Mouse (Mus musculus) cerebellum, postnatal 25 days (tissue): ENCODE results near the gene Lrrc3c.
"Not testable (repeated sequence)": the region's sequence is repeated elsewhere in the genome, so short reads cannot be mapped to it uniquely, and the experiment has no call there.

Experiments
- DNase-seq, 2 experiments: peaks; one replicate each; pipeline ENCODE4 v3.0.0; 2021; ENCODE audit warnings: mixed read lengths in 2 of 2

Gene Lrrc3c

DNA sequence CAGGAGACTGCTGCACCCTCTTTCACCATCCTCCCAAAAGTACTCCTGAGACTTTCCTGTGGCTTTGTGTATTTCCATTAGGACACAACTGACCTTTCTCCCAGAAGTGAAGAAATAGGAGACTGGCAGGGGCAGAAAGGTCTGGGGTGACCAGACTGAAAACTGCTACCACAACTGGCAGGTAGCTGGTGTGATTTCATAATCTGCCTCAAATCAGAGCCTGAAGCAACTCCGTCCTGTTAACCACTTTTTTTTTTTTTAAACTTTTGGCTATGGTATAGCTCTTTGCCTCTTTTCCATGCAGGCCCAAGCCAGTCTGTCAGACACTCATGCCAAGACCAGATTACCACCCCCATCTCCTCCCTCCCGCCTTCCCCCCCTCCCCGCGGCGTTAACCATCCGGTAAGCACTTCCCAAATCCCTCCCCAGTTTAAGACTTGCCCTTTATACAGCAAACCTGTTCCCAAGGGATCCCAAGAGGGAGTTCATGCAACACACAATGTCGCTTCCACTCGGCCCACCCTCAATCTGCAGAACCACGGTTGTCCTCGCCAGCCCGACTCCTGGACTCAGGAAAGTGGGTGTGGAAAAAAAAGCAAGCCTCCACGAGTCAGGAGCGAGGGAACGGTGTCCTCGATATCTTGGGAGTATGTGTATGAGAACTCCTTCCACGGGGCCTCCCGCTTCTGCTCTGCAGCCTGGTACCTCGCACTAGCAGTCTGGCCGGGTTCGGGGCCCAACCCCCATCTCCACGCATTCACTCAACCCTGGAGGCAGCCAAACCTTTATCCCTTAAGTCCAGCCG lies 11.8 kb upstream of the Lrrc3c start:
- peak in 1 of 2 experiments; percentile 57 for DNase-seq

DNA sequence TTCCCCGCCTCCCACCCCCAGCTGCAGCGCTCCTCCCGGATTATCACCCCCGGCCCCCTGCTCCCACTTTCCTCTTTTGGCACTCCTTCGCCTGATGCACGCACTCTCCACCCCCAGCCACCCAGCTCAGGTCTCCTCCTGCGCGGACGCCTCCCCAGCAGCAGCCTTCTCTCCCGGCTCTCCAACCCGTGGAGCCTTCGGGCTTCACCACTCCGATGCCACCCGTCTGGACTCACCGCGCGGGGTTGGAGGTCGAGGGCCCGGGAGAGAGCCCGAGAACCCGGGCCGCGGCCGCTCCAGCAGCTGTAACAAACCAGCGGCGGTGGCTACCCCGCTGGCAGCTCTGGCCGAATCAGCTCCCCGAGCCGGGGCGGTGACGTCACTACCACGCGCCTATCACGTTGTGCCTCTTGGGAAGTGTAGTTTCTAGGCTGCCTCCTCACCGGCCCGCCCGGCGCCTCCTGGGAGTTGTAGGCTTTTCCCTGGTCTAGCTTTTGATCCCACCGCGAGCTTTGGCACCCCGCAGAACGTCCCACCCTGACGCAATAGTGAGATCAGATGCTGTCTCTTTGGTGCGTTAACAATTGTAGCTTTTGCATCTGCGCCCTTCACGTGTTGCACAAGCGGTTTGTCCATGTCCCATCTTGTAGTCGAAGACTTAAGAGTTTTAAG lies 11.1 kb upstream of the Lrrc3c start, which contains the start of gene Ormdl3:
TSS of gene Ormdl3 (minus strand) at position 477 of the 672 bp plus-strand sequence.
- peak; percentile 98 to 99 for DNase-seq

DNA sequence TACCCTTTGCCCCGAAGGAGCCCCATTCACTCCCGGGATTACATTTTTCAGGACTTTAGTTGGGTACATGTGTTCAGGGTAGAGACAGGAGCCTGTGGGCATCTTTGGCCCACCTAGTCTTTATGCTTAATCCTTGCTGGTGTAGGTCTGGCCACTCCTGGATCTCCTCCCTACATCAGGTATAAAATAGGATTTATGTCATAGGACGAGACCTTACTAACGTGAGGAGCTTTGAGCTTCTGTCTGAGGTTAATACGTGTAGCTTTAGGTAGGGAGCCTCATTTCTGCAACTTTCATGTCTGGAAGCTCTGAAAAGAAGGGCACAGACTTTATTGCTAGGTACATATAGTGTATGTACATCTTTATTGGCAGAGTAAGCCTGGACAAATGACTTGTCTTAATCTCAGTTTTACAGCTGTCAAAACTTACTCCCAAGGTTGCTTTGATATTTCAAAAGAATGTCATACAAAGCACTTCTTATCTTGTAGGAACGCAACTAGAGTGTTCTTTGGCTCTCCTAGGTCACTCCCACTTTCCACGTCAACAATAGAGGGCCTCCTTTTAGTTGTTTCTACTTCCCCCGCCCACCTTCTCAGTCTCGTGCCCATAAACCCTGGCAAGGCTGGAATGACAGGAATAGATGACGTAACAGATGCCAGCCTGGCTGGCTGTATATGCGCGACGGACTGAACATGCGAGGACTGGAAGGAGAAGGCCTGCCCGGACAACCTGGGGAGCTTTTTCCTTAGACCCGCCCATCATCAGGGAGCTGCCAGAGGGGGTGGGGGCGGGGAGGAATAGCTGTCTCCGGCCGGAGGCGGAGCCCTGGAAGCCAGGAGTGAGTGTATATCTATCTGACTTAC lies 10.2 kb upstream of the Lrrc3c start:
- DNase-seq: peak; percentile 52 to 65

DNA sequence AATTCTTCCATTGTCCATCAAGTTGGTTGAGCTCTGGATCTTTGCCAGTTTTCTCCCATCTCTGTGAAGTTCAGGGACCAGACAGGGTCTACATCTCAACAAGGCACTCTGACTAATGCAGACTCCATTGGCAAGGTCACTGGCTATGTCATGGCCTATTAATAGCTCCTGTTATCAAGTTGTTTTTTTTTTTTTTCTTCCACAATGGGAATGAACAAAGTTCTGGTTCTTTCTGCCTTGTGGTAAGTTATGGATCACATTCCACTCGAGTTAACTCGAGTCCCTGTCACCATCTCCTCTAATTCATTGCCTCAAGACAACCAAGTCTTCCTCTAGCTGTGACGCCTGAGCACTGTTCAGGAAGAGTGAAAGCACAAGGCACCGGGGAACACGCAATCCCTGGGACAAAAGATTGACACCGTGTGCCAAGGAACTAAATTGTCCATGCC lies 9.2 kb upstream of the Lrrc3c start:
- no peak for DNase-seq

DNA sequence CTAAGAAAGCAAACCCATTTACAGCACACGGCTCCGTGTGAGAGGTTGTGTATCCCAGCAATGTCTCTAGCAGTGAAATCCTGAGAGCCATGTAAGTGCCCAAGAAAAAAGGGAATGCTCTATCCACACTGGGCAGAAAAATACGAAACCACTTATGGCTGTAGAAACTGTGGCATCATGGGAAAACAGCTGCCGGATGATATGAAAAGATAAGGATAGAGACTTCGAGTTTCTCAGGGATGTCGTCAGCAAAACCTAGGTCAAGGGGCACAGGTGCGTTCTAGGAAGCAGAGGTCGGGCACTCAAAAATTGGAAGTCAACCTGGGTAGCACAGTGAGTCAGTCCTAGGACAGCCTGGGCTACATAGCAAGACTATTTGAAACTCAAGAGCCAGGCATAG lies 8.8 kb upstream of the Lrrc3c start:
- no peak for DNase-seq

DNA sequence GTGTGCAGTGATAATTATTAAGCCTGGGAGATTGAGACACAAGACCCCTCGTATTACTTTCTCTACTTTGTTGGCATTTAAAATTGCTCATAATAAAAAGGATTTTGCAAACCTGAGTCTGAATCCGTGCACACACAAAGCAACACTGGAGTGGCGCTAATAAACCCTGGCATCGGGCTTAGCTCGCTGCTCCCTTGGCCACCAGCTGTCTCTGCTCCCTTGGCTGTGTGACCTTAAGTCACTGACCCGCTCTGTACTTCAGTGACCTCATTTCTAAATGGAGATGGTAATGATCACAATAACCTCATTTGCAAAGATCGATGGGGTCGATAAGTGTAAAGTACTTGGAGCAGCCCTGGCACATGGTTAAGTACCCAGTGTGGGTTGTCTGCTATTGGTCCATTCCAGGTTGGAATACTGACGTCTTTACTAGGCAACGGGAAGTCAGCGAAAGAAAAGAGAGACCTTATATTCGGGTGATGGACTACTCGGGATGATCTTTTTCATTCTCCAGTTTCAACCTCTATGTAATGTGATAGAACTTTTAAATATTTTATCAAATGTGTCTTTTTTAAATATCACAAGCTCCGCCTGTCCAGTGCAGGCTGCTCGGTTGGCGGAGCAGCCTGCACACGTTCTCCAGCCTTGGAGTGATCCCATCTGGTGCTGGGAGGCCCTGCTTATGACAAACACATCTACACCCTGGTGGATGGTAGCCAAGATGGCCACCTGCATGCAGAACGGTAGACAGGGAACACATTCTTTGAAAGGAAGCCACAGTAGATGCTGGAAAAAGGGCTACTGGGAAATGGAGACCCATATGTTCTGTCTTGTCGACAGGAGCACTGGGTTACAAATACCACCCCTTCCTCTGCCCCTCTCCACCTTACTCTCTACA lies 7.3 kb upstream of the Lrrc3c start:
- DNase-seq: peak; percentile 50 to 70

DNA sequence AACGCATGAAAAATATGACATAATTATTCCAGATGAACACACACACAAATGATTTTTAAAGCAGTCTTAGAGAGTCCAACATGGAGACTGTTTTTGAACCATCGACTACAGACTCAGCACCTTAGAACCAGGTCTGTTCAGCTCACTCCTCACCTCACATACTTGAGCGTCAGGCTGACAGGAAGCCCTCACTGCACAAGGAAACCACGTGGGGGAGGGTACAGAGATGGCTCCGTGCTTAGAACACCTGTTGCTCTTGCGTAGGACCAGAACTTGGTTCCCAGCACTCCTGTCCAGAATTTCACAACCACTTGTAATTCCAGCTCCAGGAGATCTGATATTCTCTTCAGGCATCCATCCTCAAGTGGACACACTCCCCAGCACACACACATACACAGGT lies 3.1 kb upstream of the Lrrc3c start:
- no peak for DNase-seq

DNA sequence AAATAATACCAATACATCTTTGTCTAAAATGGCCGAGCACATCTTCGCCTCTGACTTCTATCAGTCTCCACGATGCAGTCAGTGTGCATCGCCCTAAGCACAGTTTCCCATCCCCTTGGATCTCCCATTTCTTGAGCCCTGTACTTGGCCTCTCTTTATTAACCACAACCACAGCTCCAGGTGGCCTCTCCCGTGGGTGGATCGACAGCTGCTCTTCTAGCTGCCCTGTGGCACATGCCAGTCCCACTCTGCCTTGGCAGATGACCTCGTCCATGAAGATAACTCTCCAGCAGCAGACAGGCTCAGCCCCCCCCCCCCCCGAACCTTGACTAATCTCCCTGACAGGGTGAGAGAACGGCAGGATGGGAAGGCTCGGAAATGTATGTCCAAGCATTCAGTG lies 2.6 kb upstream of the Lrrc3c start:
- no peak for DNase-seq

DNA sequence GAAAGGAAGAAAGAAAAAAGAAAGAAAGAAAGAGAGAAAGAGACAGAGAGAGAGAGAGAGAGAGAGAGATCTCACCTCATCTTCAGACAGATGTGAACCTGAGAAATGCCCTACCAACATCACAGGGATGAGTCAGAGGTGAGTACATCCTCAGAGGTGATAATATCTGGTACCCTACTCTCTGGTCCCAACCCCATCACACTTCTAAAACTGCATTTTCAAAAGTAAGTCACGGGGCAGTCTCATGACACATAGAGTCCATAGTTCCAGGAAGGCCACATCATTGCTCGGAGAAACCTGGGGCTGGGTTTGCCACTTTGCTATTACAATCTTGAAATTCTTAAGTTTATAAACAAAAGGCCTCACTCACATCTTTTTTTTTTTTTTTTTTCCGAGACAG lies 2.1 kb upstream of the Lrrc3c start:
- no peak for DNase-seq

DNA sequence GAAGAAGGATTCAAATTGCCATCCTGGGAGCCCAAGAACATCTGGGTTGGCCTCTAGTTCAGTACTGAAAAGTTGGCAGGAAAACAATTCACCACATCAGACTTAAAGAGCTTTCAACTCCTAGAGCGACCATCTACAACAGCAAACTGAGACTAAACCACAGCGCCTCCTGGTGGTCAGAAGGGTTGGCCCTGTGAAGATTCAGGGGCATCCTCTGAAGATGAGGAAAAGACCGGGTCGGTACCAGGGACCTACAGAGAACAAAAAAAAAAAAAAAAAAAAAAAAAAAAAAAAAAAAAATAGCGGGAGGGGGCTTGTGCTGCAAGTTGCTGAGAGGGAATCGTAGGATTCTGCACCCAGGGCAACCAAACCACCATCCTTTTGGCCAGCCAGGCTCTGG lies 728 bp upstream of the Lrrc3c start:
- peak in 1 of 2 experiments; percentile 57 for DNase-seq

DNA sequence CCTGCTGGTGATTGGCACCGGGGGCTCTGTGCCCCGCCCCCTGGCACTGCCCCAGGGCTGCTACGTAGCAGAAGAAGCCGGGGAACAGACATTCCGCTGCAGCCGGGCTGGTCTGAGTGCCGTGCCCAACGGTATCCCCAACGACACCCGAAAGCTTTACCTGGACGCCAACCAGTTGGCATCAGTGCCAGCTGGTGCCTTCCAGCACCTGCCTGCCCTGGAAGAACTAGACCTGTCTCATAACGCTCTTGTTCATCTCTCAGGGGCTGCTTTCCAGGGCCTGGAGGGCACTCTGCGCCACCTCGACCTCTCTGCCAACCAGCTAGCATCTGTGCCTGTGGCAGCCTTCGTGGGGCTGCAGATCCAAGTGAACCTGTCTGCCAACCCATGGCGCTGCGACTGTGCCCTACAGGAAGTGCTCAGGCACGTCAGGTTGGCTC lies 780 bp downstream of the Lrrc3c start:
- DNase-seq: peak; percentile 72 to 77

DNA sequence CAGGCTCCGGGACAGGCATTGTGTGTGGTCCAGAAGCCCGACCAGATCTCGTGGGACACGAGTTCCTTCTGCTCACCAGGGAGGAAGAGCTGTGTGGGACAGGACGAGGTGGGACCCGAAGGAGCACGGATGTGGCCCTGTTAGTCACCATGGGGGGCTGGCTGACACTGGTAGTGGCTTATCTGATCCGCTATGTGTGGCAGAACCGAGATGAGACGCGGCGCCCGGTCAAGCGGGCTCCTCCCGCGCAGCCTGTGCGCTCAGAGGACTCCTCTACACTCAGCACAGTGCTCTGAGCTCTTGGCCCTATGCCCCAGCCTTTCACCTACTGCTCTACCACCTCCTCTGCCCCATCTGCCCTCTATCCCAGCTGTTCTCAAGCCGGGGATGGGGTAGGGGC lies 1.2 kb downstream of the Lrrc3c start:
- DNase-seq: peak in 1 of 2 experiments; percentile 63

DNA sequence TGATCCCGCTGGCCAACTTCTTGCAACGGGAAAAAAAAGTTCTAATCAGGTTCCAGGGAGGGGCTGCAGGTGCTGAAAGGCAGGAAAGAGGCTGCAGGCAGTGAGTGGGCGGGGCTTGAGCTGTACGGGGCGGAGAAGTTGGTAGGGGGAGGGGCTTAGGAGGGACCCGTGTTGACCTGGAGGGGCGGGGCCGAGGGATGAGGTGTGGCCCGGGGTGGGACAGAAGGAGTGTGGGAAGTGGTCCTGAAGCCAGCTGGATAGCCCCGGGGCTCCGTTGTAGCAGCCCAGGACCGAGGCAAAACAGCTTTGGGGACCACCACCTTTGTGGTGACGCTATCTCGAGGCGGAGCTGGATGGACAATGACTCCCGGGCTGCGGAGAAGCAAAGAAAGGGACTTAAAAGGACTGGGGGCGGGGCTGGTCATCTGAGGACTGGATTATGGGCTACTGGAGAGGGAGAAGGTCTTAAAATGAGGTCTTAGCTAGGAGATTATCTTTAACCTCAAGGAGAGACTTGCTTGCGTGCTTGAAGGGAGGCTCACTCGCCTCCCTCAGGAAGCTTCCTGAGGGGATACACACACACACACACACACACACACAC lies 4.1 kb downstream of the Lrrc3c start:
- peak in 1 of 2 experiments; percentile 10 for DNase-seq

DNA sequence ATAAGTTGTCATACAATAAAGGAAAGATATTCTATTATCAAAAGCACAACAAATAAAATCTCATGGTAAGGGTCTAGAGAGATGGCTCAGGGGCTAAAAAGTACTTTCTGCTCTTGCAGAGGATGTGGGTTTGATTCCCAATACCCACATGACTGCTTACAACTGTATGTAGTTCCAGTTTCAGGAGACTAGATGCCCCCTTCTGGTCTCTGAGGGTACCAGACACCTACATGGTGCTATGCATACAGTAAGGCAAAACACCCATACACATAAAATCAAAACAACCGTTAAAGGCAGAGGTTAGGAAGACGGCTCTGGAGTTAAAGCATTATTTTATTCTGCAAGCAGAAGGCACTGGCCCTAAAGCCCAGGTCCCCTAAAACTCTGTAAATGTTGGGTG lies 5.9 kb downstream of the Lrrc3c start:
- no peak for DNase-seq

DNA sequence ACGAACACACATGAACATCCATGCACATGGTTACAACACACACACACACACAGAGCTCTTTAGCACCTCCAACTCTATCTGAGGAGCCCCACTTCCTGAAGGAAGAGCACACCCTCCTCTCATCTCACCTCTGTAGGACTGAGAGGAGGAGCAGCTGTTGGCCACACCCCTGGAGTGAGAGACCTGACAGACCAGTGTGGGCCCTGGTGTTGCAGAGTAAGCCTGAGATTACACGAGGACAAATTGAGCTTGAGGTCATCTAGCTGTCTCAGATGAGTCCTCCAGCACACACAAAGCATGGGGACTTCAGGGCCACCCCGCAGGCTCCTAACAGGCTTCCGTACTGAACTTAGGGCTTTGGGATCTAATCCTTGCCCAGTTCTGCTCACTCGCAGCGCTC lies 6.8 kb downstream of the Lrrc3c start:
- DNase-seq: not testable (repeated sequence)

DNA sequence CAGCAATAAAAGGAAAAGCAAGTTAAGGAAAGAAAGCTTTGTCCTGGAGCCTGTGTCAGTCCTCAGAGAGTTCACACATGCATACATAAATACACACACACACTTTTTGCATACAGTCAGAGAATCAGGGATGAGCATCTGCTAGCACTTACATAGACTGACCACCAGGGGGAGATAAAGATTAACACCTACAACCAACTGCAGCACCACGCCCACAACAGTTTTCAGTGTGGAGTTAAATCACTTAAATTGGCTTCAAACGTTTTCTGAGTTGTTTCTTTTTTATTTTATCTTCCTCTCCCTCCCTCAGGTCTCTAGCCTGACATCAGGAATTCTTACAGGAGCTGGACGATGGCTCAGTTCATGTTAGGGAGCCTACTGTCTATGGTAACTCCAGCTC lies 8.7 kb downstream of the Lrrc3c start:
- DNase-seq: peak in 1 of 2 experiments; percentile 40

DNA sequence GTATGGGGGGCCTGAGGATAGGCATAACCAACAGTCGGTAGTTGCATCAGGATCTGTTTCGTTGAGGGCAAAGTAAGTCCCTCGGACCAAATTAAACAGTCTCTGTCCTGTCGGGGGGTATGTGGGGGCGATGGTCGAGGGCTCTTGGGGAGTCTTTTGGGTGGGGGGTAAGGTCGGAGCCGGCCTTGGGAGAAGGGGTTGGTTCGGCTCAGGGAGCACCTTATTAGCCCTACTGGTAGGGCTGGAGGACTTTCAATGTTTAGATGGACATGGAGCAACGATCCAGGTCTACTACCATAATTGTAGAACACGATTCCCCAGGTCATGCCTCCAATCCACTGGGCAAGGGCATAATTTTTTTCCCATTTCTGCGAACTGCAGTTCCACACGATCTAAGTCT lies 22.7 kb downstream of the Lrrc3c start:
- DNase-seq: no peak

DNA sequence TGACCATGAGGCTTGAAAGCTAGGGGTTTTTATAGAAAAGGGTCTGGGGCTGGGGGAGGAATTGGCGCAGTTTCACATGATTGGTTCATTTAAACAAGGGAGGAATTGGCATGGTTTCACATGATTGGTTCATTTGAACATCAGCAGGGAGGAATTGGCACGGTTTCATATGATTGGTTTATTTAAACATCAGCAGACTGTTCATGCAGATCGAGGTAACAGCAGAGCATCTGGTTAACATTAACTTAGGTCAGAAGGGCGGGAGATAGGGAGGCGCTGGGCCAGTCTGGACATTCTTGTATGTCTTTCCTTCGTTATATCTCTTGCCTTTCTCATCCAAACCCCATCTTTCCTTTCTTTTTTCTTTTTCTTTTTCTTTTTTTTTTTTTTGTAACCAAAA lies 25.9 kb downstream of the Lrrc3c start:
- DNase-seq: not testable (repeated sequence)

DNA sequence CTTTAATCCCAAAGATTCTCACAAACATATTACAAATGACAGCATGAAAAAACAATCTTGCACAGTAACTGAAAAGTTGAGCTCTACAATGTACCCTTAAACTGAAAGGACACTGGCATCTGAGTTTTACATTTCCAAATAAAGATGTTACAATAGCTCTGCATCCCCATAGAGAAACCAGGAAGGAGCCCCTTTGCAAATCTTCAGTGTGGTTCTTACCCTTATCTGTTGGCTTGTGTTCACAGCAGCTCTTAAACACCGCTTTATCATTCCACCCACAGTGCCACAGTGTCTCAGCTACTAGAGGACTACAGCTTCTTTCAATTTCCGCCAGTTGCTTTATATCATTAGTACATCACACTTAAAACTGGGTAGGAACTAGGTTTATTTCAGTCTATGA lies 26.3 kb downstream of the Lrrc3c start:
- not testable (repeated sequence) for DNase-seq

DNA sequence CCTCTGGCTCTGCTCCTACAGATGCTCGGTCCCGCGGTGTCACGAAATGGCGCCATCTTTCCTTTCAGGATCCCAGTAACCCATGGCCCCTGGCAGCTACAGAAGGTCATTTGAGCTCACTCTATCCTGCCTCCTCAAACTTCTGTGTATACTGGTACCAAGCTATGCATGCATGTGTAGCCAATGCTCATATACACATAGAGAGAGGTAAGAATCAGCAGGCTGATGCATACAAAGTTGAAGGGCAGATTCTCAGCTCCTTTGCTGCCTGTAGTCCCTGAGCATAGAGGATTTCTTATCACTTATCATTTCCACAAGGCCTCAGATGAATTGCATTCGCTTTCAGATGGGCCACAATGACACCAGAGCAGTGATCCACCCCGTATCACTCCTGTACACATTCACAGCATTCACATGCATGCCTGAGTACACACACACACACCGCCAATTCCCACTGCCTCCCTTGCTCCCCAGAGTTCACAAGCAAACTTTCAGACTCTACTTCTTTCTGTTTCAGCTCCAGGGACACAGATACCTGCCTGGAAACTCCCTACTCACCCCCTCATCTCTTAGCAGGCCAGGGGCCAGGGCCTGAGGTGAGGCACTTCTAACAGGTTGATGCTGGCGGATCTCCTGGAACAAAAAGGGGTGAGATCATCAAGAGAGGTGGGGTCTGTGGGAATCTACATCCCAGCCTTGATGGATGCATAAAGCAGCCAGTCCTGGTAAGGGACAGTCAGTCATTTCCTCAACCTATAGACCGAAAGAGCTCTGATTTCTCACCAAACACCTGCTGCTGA lies 27.7 kb downstream of the Lrrc3c start, which contains the start of the genes Gm12355 and Gsdma3:
TSS of gene Gm12355 (minus strand) at position 51 of the 800 bp plus-strand sequence.
TSS of gene Gsdma3 (plus strand) at position 750 of the 800 bp plus-strand sequence.
- no peak for DNase-seq
